Mouse (Mus musculus) CD4-positive, CD25-positive, alpha-beta regulatory T cell, adult 2 months (primary cell): ENCODE results near the gene Scaf1.
A peak's percentile ranks its signal among the peaks of the same experiment; 100 is the strongest.

Experiments used
- DNase-seq: peaks from one replicate; pipeline ENCODE4 v3.0.0-alpha.2; 2012; ENCODE audit warnings: low read depth, low spot score

The Scaf1 gene

GRCm38 (mm10) chr7:45015957-45016612 is at the start of gene Scaf1:
TSS of gene Scaf1 (minus strand) at chr7:45016363.
- peak; percentile 100 for DNase-seq

- peak; percentile 96 for DNase-seq
These were observed 46.2 kb upstream of the Scaf1 start, which contains the start of the genes Nosip and Prrg2 for GRCm38 (mm10) chr7:45062239-45062835. TSS of gene Nosip (plus strand) at chr7:45062429. TSS of gene Prrg2 (minus strand) at chr7:45062677.

- peak; percentile 22 for DNase-seq
These were observed 45.4 kb upstream of the Scaf1 start for GRCm38 (mm10) chr7:45061532-45062075.

DNA sequence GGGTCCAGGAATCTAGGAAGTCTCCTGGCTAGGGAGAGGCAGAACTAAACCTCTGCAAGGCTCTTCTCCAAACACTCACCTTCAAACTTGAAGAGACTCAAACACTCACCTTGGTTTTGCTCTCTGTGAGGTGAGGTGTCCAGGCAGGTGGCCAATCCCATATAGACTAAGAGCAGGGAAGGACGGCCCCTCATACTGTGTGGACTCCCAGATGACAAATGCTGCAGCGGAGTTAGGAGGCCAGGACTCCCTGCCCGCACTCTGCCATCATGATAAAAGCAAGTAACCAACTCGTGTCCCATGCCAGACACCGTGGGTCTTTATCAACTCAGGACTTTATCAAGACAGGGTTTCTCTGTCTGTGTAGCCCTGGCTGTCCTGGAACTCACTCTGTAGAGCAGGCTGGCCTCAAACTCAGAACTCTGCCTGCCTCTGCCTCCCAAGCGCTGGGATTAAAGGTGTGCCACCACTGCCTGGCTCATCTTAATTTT is 44.5 kb upstream of the Scaf1 start:
- no peak for DNase-seq

GRCm38 (mm10) chr7:45058607-45059571 is 42.7 kb upstream of the Scaf1 start:
- DNase-seq: no peak

- DNase-seq: no peak
These were observed 40.8 kb upstream of the Scaf1 start for GRCm38 (mm10) chr7:45056972-45057348.

- DNase-seq: no peak
These were observed 40.3 kb upstream of the Scaf1 start for GRCm38 (mm10) chr7:45056329-45056971.

DNA sequence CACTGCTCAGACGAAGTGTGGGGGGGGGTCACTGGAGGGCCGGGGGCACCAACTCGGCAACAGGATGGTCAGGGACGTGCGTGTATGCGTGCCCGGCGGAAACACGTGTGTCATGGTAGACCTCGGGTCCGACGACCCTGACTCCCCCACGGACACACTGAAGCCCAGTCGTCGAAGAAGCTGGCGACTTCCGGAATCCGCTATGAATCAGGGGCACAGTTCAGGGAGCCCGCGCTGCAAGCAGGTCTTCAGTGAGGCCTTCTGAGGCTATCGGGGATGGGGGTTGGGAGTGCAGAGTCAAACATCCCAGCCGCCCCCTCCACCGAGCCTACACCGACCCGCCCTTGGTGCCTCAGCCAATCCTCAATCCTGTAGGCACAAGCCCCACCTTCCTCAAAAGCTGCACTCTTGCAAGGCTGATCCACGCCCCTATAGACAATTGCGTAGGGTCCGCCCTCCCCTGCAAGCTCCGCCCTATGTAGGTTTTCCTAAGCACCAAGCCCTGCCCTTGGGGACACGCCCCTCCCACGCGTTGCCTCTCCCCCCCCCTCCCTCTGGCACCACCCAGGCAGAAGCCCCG is 37.9 kb upstream of the Scaf1 start:
- DNase-seq: peak; percentile 98

- DNase-seq: peak; percentile 88
These were observed 37.2 kb upstream of the Scaf1 start for GRCm38 (mm10) chr7:45053117-45053930.

DNA sequence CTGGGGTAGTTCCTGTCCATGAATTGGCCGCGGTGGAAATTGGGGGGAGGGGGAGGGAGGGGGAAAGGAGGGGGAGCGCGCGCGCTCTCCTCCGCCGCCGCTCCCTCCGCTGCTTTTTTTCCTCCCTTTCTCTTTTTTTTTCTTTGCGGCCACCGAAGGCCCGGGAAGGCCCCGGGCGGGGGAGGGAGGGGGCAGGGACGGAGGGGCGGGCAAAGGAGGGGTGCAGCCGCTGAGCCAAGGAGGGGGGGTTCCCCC is 36.6 kb upstream of the Scaf1 start, which contains the start of gene Prr12:
Prr12 (minus strand) TSS at position 20 of the 255 bp plus-strand sequence.
- no peak for DNase-seq

- peak; percentile 64 for DNase-seq
These were observed 36.2 kb upstream of the Scaf1 start for GRCm38 (mm10) chr7:45052181-45052861.

GRCm38 (mm10) chr7:45051601-45051974 is 35.4 kb upstream of the Scaf1 start:
- DNase-seq: peak; percentile 24

DNA sequence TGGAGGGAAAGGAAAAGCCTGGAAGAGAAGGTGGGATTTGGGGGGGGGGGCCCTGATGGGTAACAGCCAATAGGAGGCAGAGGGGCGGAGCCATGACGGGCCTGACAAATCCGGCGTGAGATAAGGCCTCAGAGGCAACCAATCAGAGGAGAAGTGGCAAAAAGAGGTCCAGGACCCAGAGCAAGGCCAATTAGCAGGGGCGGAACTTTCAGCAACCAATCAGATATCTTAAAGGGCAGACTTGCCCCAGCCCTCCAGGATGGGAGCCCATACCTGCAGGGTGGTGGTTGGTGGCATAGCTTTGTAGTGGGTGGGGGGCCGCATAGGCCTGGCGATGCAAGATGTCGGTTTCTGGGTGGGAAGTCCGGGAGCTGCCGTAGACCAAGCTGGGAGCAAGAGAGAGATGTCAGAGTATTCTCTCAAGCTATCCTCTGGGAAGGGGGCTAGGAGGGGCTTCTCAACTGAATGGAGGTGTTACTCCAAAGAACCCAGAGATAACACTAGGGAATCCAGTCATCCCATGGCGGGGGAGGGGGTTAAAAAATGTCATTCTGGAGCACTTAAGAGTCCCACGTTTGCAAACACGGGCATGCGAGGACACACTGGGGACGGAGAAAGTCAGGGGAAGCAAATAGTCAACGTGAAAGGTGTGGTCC is 34.9 kb upstream of the Scaf1 start:
- DNase-seq: peak; percentile 66

DNA sequence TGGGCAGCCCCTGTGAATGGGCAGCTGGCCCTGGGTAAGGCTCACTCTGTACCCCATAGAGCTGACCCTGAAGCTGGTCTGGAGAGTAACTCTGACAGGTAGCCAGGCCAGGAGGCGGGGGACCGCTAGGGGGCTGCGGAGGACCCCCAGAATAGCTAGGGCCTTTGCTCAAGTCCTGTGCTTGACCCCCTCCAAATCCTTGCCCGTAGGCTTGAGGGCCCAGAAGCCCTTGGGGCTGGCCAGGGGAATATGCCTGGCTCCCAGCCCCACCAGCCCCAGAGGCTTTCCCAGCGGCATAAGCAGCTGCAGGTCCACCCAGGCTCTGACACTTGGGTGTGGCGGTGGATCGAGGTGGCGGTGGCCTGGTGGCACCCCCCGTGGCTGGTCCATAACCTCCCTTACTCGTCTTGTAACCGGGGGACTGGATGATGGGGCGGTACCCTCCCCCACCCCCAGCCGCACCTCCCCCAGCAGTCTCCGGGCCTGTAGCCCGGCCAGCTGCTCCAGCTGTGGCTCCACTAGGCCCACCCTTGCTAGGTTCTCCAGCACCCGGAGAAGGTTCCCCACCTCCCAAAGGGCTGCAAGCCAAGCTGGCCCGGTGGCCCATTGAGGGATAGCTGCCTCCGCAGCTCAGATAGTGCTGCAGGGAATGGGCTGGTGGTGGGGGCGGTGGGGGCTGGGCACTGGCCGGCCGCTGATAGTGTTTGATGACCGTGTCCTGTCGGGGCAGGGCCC is 32.9 kb upstream of the Scaf1 start:
- DNase-seq: no peak

GRCm38 (mm10) chr7:45048001-45048890 is 32.1 kb upstream of the Scaf1 start:
- no peak for DNase-seq

GRCm38 (mm10) chr7:45047491-45047890 is 31.3 kb upstream of the Scaf1 start:
- no peak for DNase-seq

DNA sequence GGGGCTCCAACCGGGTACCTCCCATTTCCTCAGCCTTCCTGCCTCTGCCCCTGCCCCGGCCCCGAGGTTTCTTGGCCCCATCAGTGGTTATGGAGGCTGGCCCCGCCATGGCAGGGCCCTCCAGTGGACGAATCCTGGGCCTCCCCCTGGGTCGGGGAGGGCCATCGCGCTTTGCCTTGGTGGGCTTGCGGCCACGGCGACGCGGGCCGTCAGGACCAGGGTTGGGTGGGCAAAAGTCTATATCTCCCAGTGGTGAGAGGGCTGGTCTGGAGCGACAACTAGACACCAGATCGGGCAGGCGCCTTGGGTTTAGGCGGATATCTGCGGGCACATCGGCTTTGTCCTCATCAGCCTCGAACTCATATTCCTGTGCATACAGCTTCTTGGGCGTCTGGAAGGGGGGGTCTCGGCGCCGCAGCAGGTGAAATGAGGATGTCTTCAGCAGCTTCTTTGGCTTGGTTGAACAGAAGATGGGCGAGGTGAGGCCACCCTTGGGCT is 30.7 kb upstream of the Scaf1 start:
- no peak for DNase-seq
